Mouse (Mus musculus): ENCODE data around the gene Ddah2. TPM values are rescaled to one million over a fixed set of nuclear protein-coding genes. Genes with fewer than 3 reads are reported as not detected.
"Not testable (repeated sequence)": the region's sequence is repeated elsewhere in the genome, so short reads cannot be mapped to it uniquely, and the experiment has no call there.

The Ddah2 gene
- total RNA-seq, 2 experiments from 2014 or later: 13.7 to 15.8 TPM

DNA sequence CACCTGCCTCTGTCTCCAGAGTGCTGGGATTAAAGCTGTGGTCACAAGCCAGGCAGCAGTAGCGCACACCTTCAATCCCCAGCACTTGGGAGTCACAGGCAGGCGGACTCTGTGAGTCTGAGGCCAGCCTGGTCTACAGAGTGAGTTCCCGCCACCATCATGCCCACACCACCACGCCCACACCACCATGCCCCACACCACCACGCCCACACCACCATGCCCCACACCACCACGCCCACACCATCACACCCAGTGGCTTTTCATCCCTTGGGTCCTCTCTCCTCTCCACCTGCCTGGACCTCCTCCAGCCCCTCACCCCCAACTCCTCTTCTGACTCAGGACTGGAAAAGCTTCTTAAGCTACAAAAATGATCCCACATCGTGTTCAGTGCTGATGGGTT, 27.0 kb upstream of the Ddah2 start:
- DNase-seq (ENCODE audit: low spot score in 2 of 2): no peak
- H3K4me3 ChIP-seq: no peak overlapping the region
- no peak overlapping the region for H3K27ac ChIP-seq
- no peak for TF ChIP-seq CTCF (conservative IDR thresholded peaks at IDR 0.05)

DNA sequence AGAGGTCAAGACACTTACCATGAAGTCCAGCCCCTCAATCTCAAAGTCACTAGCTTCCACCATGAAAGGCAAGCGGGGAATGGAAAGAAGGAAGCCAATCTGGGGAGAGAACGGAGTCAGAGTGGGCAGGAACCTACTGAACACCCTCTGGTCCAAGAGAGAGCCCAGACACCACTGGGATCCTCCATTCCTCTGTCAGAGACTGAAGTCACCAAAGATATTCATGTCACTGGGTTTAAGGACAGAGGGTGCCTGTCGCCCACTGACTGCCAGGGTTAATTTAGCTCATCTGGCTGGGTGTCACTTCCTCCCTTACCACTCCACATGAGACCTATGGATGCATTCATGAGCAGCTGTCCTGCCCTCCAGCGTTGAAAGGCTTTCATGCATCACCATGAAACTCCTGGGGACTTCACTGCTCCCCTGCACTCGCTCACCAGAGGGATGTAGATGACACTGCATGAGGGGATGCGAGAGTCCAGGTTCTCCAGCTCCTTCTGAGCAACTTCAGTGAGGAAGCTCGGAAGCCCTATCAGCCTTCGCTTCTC, 26.4 kb upstream of the Ddah2 start:
- H3K4me3 ChIP-seq: no peak overlapping the region
- DNase-seq (ENCODE audit: low spot score in 2 of 2): no peak
- H3K27ac ChIP-seq: no peak overlapping the region
- TF ChIP-seq CTCF (conservative IDR thresholded peaks at IDR 0.05): no peak

DNA sequence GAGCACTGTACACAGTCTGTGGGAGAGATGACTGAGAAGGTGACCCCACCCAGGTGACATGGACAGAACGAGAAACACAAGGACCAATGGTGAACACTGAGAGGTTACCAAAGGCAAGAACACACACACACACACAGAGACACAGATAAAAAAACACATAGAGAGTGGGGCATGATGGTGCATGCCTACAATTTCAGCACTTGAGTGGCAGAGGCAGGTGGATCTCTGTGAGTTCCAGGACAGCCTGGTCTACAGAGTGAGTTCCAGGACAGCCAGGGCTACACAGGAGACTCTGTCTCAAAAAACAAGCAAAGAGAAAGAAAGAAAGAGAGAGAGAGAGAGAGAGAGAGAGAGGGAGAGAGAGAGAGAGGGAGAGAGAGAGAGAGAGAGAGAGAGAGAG, 25.1 kb upstream of the Ddah2 start:
- H3K4me3 ChIP-seq; DNase-seq (ENCODE audit: low spot score in 2 of 2); H3K27ac ChIP-seq: not testable (repeated sequence)

DNA sequence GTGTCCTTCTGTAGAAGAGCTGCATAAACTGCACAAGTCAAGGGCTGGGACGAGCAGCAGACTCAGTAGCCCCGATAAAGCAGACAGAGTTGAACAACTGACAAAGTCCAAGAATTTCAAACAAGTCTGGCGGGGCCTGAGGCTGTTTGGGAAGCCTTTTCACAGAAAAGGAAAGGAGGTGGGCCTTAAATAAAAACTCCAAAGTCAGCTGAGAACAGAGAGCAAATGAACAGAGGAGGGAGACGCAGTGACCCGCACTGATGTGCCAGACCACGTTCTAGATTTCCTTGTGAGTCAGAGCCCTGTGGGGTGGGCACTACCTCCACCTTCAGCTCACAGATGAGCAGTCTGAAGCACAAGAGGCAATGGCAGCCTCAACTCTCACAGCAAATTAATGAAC, 23.9 kb upstream of the Ddah2 start:
- Histone ChIP-seq H3K27ac (no peak overlapping the region), H3K4me3 (no peak overlapping the region)
- TF ChIP-seq CTCF (conservative IDR thresholded peaks at IDR 0.05): no peak
- DNase-seq (ENCODE audit: low spot score in 2 of 2): no peak

DNA sequence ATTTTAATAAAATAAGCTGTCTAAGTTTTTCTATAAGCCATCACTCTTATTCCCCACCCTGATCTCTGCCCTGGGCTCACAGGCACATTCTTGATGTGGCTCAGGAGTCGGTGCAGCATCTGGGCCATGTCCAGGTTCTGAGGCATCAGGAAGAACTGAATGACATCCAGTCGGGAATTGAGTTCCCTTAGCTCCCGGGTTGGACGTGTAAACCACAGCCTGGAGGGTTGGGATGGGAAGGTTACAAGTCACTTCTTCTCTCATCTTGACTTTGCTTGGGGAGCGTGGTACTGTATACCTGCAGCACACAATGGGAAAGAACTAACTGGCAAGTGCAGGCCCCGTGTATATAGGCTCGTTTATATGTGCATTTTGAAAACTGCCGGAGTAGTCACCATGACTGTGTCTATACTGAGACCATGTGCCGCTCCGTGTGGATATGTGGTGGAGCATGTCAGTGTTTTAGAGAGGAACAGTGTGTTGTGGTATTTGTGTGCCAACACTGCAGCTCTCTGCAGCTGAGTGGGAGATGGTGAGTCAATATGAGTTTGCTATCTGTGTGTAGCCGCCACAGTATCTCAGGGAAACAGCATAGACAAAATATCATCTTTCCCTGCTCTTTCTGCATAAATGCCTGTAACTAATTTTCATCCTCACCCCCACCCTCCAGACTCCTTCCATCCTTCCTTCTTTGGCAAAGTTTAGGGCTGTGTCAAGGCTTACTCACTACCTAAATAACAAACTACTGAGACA, 19.5 kb upstream of the Ddah2 start:
- Histone ChIP-seq H3K27ac (peak overlapping the region; percentile 72; the same call in 1 of the 2 replicates), H3K4me3 (no peak overlapping the region)
- peak in 1 of 2 experiments; percentile 73 for DNase-seq (ENCODE audit: low spot score in 2 of 2)
- no peak for TF ChIP-seq CTCF (conservative IDR thresholded peaks at IDR 0.05)

DNA sequence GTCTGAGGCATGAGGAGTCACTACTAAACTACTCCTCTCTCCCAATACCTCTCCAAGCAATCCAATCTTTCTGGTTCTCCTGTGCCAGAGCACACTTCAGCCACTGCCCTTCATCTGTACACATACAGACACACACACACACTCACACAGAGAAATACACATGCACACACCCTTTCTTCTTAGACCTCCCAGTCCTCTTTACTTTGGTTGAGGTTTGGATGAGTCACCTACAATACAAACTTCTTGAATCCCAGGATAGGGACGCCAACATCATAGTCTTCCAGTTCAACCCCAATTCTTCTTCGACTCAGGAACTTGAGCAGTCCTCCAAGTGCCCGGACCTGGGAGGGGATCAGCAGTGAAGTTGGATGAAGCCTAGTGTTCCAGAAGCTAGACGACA, 15.0 kb upstream of the Ddah2 start:
- TF ChIP-seq CTCF (conservative IDR thresholded peaks at IDR 0.05): no peak
- no peak for DNase-seq (ENCODE audit: low spot score in 2 of 2)
- H3K4me3 ChIP-seq: no peak overlapping the region
- no peak overlapping the region for H3K27ac ChIP-seq

DNA sequence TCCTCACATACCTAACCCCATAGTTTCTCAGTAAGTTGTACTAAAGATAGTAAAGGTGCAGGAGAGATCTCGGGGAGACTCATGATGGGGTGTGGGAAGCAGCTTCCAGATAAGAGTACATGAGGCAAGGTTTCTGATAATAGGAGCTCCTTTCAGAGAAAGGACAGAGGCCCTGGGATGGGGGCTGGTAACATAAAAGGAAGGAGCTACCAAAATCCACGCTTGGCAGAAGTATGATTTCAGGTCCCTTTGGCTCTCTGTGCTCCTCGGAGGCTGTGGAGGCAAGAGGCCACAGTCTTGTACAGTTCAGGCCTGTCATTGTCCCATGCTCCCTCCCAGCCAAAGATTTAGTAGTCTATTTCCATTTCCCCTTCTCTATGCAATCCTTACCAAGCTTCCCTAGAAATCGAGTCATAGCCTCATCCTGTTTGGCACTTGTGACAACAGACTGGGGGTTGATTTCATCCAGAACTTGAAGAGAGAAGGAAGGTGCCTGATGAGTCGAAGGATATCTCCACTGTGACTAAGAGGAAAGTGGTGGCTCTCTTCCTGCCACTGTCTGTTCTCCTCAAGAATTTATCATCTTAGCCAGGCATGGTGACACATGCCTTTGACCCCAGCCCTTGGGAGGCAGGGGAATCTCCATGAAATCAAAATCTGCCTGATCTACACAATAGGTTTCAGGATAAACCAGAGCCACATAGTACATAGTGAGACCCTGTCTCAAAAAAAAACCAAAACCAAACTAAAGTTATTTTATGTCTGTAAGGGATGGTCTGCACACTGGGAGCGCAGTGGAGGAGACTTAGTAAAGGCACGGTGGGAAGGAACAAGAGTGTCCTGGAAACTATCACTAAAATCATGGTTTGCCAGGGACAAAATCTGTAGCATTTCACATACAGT, 13.7 kb upstream of the Ddah2 start:
- no peak for TF ChIP-seq CTCF (conservative IDR thresholded peaks at IDR 0.05)
- H3K27ac ChIP-seq: no peak overlapping the region
- H3K4me3 ChIP-seq: no peak overlapping the region
- DNase-seq (ENCODE audit: low spot score in 2 of 2): no peak

DNA sequence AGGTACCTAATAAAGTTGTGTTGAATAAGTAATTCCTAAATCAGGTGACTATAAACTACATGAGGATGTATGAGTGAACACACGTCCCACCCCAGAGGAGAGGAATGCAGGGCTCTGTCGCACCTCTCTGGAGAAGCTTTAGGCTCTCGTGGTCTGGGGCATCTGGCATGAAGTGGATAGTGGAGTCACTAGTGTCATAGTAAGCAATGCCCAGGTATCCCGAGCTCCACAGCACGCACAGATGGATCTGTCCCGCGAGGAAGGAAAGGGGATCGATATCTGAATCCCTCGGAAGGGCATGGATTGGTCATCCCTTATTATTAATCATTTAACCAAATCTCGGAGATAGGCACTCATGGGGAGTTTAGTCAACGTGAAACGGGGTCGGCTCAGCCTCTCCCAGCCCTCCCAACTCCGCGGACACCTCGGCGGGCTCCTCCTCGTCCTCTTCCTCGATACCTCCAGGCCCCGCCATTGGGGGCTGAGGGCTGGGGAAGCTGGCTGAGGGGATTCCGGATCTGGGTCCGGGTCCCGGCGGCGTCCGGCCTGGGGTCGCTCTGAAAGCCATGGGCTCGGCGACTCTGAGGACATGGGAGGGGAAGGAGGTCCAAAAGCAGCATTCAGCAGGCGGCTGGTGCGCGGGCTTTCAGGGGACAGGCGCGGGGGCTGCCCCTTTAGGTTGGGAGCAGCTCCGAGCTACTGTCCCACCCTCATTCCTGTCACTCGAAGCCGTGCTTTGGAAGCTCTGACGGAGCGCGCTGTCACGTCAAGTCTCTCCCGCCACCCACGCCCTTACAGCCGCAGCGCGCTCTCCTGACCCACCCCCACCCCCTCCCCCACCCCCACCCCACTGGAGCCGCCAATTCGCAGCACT, 12.8 kb upstream of the Ddah2 start:
- TF ChIP-seq CTCF (conservative IDR thresholded peaks at IDR 0.05): no peak
- Histone ChIP-seq H3K27ac (0 out of 2 replicates have a peak overlapping the region, but pooled peaks have one; percentile 53), H3K4me3 (peak overlapping the region; percentile 54)
- DNase-seq (ENCODE audit: low spot score in 2 of 2): no peak

DNA sequence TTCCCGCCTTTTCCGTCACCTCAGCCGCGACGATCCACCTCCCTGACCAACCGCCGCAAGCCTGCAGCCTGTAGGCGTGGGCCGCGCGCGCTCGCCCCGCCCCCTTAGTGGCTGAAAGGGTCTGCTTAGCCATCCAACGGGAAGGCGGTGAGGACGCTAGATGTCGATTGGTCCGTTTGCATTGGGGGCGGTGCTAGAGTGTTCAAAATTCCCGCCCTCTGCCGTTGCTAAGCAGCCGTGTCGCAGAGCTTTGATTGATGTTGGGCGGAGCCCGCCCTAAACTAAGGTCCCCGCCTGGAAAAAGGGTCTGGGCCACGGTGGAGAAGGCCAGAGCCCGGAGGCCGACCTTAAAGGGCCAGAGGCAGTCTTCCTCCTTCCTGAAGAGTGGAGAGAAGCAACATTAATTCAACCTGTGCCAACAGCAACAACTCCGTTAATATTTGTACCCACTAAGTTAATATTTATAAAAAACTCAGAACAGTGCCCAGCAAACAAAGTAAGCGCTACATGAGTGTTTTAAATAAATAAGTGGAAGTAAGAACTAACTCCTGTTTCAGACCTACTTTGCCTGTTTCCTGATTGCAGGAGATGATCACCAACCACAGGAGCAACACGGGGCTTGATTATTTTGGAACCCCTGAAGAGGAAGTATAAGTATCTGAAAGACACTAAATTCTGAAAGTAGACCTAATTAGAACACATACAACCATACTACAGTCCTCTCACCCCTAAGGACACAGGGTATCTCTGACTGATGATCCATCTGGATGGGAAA, 12.0 kb upstream of the Ddah2 start, which contains the start of gene Msh5:
Gene Msh5 (minus strand): TSS at position 65 of the 775 bp plus-strand sequence.
- peak; percentile 19; the same call in 1 of the 2 replicates for TF ChIP-seq CTCF (conservative IDR thresholded peaks at IDR 0.05)
- Histone ChIP-seq H3K27ac (peak within 1 kb of the TSS; percentile 53; the same call in 1 of the 2 replicates), H3K4me3 (peak within 1 kb of the TSS; percentile 54)
- DNase-seq (ENCODE audit: low spot score in 2 of 2): peak; percentile 88 to 94

DNA sequence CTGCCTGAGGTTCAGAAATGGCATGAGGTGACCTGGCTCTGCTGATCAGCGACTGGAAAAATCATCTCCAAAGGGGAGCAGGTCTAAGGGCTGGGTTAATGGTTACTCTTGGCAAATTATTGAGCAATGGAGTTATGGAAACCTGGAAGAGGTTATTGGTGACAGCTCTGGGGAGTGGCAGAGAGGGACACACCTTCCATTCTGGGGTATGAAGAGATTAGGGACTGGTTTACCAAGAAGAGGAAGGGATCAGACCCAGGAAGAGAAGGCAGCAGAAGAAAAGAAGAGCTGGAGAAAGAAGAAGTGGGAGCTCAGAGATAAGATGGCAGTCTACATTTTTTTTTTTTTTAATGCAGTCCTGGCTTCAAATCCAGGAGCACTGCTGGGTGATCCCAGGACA, 11.1 kb upstream of the Ddah2 start:
- TF ChIP-seq CTCF (conservative IDR thresholded peaks at IDR 0.05): no peak
- Histone ChIP-seq H3K4me3 (no peak overlapping the region), H3K27ac (peak overlapping the region; percentile 53)
- DNase-seq (ENCODE audit: low spot score in 2 of 2): no peak

DNA sequence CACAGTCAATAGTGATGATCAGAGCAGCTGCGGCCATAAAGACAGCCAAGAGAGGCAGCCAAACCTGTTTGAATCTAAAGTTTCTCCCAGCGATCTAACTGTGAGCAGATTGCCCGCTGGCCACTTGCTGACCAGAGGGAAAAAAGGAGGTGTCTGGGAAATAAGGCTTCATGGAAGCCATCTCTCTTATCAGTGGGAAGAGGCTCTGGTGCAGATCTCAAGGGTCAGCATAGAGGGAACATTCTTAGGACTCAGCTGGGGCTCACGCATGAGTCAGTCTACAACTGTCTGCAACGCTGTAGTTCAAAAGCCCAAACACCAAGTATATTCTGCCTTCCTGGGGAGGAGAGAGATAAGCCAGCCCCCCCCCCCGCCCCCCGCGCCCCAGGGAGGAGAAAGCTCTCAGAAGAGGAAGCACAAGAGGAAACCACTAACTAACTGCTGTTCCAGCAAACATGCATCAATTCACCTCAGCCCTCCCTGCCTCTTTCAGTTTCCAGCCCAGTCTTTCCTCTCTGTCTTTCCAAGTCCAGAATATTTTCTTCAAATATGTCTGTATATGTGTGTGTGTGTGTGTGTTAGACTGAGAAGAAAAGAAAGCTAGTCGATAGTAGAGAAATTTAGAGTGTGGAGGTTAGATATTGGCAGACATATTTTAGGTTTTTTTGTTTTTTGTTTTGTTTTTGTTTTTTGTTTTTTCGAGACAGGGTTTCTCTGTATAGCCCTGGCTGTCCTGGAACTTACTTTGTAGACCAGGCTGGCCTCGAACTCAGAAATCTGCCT, 10.5 kb upstream of the Ddah2 start:
- H3K4me3 ChIP-seq: no peak overlapping the region
- DNase-seq (ENCODE audit: low spot score in 2 of 2): no peak
- no peak for TF ChIP-seq CTCF (conservative IDR thresholded peaks at IDR 0.05)
- H3K27ac ChIP-seq: peak overlapping the region; percentile 53
